Mouse (Mus musculus): ENCODE data around the gene Nav2. TPM values are rescaled to one million over a fixed set of nuclear protein-coding genes. Genes with fewer than 3 reads are reported as not detected.

The Nav2 gene
- polyA plus RNA-seq, 1 experiment from 2014 or later = 34.9 TPM

DNA sequence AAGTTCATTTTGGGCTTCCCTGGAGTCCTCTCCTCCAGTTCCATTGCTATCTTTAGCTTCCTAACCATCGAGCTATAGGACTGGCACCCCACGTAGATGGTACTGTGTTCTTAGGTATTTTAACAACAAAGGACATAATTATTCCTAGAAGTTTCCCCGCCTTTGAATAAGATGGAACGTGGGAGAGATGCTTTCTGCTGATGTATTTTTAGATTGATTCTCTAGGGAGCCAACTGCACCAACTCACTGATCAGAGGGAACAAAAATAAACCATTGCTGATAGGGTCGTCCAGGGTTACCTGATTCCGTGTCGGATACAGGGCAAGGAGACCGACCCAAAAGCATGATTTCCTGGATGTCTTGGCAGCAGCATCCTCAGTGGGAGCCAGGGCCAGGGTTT lies 272.5 kb downstream of the Nav2 start:
- Histone ChIP-seq H3K9ac (ENCODE audit: low read length) (no peak overlapping the region), H3K4me3 (ENCODE audit: control insufficient read depth in 1 of 2, insufficient read depth in 1 of 2, low read depth in 1 of 2, low read length in 2 of 2) (no peak overlapping the region), H3K9me3 (ENCODE audit: control insufficient read depth, low read length) (no peaks in the 10 kb centered on the region), H3K27me3 (ENCODE audit: control insufficient read depth, insufficient read depth, low read length) (no peaks in the 10 kb centered on the region), H3K4me1 (ENCODE audit: control insufficient read depth in 2 of 2, insufficient read depth in 2 of 2, low read length in 2 of 2) (peaks cover 24 to 49% of the 10 kb centered on the region in 2 experiments), H3K36me3 (ENCODE audit: control insufficient read depth, insufficient read depth, low read length) (no peaks in the 10 kb centered on the region), H3K27ac (replicated peaks in 1 of 2; ENCODE audit: control insufficient read depth in 1 of 2, insufficient read depth in 1 of 2, low read depth in 2 of 2, low read length in 2 of 2) (no peak overlapping the region), H3K4me2 (ENCODE audit: low read length) (no peak overlapping the region)
- no peak for ATAC-seq (ENCODE audit: insufficient number of reproducible peaks, insufficient read depth, low FRiP score, low read depth)
- 36% methylated on average over 8 of the region's 8 CpGs for WGBS

DNA sequence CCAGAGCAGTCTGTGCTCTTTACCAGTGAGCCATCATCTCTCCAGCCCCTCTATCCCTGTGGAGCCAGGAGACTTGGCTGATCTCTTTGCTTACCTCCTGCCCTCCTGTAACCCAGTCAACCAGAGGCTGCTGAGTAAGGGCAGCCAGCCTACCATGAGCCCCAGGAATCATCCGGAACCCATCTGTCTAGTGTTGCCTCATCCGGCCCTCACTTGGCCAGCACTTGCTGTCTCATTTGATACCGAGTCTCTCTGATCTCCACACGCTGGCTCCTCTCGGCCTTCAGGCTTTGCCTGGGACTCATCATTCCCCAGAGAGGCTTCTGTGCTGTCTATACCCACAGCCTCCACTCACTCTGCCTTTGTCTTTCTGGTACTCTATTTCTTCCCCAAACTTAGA lies 273.9 kb downstream of the Nav2 start:
- Histone ChIP-seq H3K4me2 (ENCODE audit: low read length) (no peak overlapping the region), H3K27me3 (ENCODE audit: control insufficient read depth, insufficient read depth, low read length) (no peaks in the 10 kb centered on the region), H3K4me3 (ENCODE audit: control insufficient read depth in 1 of 2, insufficient read depth in 1 of 2, low read depth in 1 of 2, low read length in 2 of 2) (no peak overlapping the region), H3K4me1 (ENCODE audit: control insufficient read depth in 2 of 2, insufficient read depth in 2 of 2, low read length in 2 of 2) (peaks cover 20 to 40% of the 10 kb centered on the region in 2 experiments), H3K36me3 (ENCODE audit: control insufficient read depth, insufficient read depth, low read length) (no peaks in the 10 kb centered on the region), H3K9me3 (ENCODE audit: control insufficient read depth, low read length) (no peaks in the 10 kb centered on the region), H3K27ac (replicated peaks in 1 of 2; ENCODE audit: control insufficient read depth in 1 of 2, insufficient read depth in 1 of 2, low read depth in 2 of 2, low read length in 2 of 2) (no peak overlapping the region), H3K9ac (ENCODE audit: low read length) (no peak overlapping the region)
- ATAC-seq (ENCODE audit: insufficient number of reproducible peaks, insufficient read depth, low FRiP score, low read depth) = no peak
- 83% methylated on average over 5 of the region's 5 CpGs for WGBS

DNA sequence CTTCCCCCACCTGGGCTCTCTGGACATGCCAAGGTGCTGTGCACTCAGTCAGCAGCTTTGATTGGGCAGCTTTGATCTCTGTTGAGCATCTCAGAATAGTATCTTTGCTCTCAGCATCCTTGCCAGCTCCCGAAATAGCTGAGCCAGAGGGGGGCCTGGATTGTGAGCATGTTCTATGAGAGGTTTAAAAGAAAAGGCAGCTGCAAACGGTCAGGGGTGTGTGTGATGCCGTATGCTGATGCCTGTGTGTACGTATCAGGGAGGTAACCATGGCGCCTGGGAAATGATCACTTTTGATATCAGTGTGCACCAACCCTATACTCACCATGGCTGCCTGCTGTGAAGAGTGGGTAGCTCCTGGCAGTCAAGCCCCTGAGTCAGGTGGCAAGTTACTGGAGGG lies 275.2 kb downstream of the Nav2 start:
- peaks cover 17 to 32% of the 10 kb centered on the region in 2 experiments for H3K4me1 ChIP-seq (ENCODE audit: control insufficient read depth in 2 of 2, insufficient read depth in 2 of 2, low read length in 2 of 2)
- no peaks in the 10 kb centered on the region for H3K27me3 ChIP-seq (ENCODE audit: control insufficient read depth, insufficient read depth, low read length)
- no peak for ATAC-seq (ENCODE audit: insufficient number of reproducible peaks, insufficient read depth, low FRiP score, low read depth)
- H3K4me2 ChIP-seq (ENCODE audit: low read length) = no peak overlapping the region
- H3K9me3 ChIP-seq (ENCODE audit: control insufficient read depth, low read length) = no peaks in the 10 kb centered on the region
- H3K36me3 ChIP-seq (ENCODE audit: control insufficient read depth, insufficient read depth, low read length) = no peaks in the 10 kb centered on the region
- H3K27ac ChIP-seq (replicated peaks in 1 of 2; ENCODE audit: control insufficient read depth in 1 of 2, insufficient read depth in 1 of 2, low read depth in 2 of 2, low read length in 2 of 2) = 0 out of 4 replicates have a peak overlapping the region, but pooled peaks of 1 of the 2 experiments have one; percentile 40
- 48% methylated on average over 5 of the region's 5 CpGs for WGBS
- H3K4me3 ChIP-seq (ENCODE audit: control insufficient read depth in 1 of 2, insufficient read depth in 1 of 2, low read depth in 1 of 2, low read length in 2 of 2) = no peak overlapping the region
- H3K9ac ChIP-seq (ENCODE audit: low read length) = no peak overlapping the region

DNA sequence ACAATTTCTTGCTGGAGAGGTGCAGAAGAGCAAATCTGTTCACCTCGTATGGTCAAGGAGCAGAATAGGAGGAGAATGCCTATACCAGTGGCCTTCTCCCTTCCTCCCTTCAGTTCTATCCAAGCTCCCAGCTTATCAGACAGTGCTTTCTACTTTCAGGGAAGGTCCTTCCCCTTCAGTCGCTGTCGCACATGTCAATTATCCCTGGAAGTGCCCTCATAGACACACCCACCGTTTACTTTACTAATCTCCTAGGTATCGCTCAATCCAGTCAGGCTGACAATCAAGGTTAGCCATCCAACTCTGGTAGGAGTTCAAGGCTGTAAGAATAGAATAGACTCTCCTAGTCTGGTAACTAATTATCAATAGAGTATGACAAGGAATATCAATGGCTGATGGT lies 277.5 kb downstream of the Nav2 start:
- H3K27me3 ChIP-seq (ENCODE audit: control insufficient read depth, insufficient read depth, low read length) = no peaks in the 10 kb centered on the region
- no peak overlapping the region for H3K4me2 ChIP-seq (ENCODE audit: low read length)
- H3K27ac ChIP-seq (replicated peaks in 1 of 2; ENCODE audit: control insufficient read depth in 1 of 2, insufficient read depth in 1 of 2, low read depth in 2 of 2, low read length in 2 of 2) = no peak overlapping the region
- no peaks in the 10 kb centered on the region for H3K36me3 ChIP-seq (ENCODE audit: control insufficient read depth, insufficient read depth, low read length)
- peaks cover 19 to 30% of the 10 kb centered on the region in 2 experiments for H3K4me1 ChIP-seq (ENCODE audit: control insufficient read depth in 2 of 2, insufficient read depth in 2 of 2, low read length in 2 of 2)
- 67% methylated on average over 5 of the region's 5 CpGs for WGBS
- no peak overlapping the region for H3K9ac ChIP-seq (ENCODE audit: low read length)
- no peak overlapping the region for H3K4me3 ChIP-seq (ENCODE audit: control insufficient read depth in 1 of 2, insufficient read depth in 1 of 2, low read depth in 1 of 2, low read length in 2 of 2)
- no peaks in the 10 kb centered on the region for H3K9me3 ChIP-seq (ENCODE audit: control insufficient read depth, low read length)
- no peak for ATAC-seq (ENCODE audit: insufficient number of reproducible peaks, insufficient read depth, low FRiP score, low read depth)

DNA sequence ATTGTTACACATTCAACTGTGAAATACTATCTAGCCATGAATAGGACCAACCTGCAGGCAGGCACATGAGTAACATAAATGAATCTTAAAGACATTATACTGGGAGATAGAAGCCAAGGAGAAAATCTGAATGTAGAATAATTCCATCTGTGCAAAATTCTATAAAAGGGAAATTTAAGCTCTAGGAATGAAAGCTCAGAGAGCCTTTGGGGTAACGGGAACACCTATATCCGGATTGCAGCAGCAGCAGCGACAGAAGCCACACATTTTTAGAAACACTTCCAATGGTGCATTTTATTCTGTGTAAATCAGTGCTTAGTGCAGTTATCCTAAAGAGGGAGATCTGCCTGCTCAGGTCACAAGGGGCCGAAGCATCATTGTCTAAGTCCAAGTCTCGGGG lies 280.8 kb downstream of the Nav2 start:
- ATAC-seq (ENCODE audit: insufficient number of reproducible peaks, insufficient read depth, low FRiP score, low read depth) = no peak
- H3K4me2 ChIP-seq (ENCODE audit: low read length) = no peak overlapping the region
- peaks cover 8 to 21% of the 10 kb centered on the region in 2 experiments for H3K4me1 ChIP-seq (ENCODE audit: control insufficient read depth in 2 of 2, insufficient read depth in 2 of 2, low read length in 2 of 2)
- 93% methylated on average over 5 of the region's 5 CpGs for WGBS
- H3K27ac ChIP-seq (replicated peaks in 1 of 2; ENCODE audit: control insufficient read depth in 1 of 2, insufficient read depth in 1 of 2, low read depth in 2 of 2, low read length in 2 of 2) = no peak overlapping the region
- H3K27me3 ChIP-seq (ENCODE audit: control insufficient read depth, insufficient read depth, low read length) = no peaks in the 10 kb centered on the region
- H3K36me3 ChIP-seq (ENCODE audit: control insufficient read depth, insufficient read depth, low read length) = no peaks in the 10 kb centered on the region
- no peak overlapping the region for H3K4me3 ChIP-seq (ENCODE audit: control insufficient read depth in 1 of 2, insufficient read depth in 1 of 2, low read depth in 1 of 2, low read length in 2 of 2)
- no peak overlapping the region for H3K9ac ChIP-seq (ENCODE audit: low read length)
- H3K9me3 ChIP-seq (ENCODE audit: control insufficient read depth, low read length) = no peaks in the 10 kb centered on the region

DNA sequence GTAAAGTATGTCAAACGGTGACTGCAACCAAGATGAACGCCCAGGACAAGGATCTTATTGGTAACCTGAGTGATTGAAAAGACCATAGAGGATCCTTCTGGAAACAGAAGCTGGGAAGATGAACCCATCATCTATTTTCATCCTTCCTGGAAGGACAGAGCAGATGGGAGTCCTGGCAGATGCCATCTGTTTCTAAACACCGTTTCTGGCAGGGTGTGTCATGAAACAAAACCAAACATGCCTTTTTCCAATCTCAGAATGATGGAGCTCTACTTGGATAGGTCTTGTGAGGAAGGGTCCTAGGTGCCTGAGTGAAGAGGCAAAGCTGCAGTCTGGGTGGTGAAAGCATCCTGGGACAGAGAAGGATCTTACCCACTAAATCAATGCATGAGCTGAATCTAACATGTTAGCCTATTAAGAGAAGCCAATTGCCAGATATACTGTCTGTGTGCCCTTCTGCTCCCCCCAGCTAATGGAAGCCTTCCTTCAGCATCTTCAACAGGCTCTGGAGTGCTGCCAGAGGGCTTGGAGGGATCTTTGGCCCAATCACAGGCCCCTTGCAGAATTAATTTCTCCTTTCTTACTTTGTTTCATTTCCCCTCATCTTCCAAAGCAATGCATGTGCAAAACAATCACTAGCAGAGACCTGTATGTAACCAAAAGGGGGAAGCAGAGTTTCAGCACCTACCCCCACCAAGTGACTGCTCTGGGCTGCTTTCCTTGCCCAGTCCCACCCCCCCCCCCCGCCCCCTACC lies 281.9 kb downstream of the Nav2 start:
- ATAC-seq (ENCODE audit: insufficient number of reproducible peaks, insufficient read depth, low FRiP score, low read depth) = no peak
- Histone ChIP-seq H3K4me2 (ENCODE audit: low read length) (no peak overlapping the region), H3K27me3 (ENCODE audit: control insufficient read depth, insufficient read depth, low read length) (no peaks in the 10 kb centered on the region), H3K27ac (replicated peaks in 1 of 2; ENCODE audit: control insufficient read depth in 1 of 2, insufficient read depth in 1 of 2, low read depth in 2 of 2, low read length in 2 of 2) (no peak overlapping the region), H3K36me3 (ENCODE audit: control insufficient read depth, insufficient read depth, low read length) (no peaks in the 10 kb centered on the region), H3K4me1 (ENCODE audit: control insufficient read depth in 2 of 2, insufficient read depth in 2 of 2, low read length in 2 of 2) (peaks cover 8 to 18% of the 10 kb centered on the region in 2 experiments), H3K4me3 (ENCODE audit: control insufficient read depth in 1 of 2, insufficient read depth in 1 of 2, low read depth in 1 of 2, low read length in 2 of 2) (no peak overlapping the region), H3K9me3 (ENCODE audit: control insufficient read depth, low read length) (no peaks in the 10 kb centered on the region), H3K9ac (ENCODE audit: low read length) (no peak overlapping the region)
- 84% methylated on average over 3 of the region's 4 CpGs for WGBS

DNA sequence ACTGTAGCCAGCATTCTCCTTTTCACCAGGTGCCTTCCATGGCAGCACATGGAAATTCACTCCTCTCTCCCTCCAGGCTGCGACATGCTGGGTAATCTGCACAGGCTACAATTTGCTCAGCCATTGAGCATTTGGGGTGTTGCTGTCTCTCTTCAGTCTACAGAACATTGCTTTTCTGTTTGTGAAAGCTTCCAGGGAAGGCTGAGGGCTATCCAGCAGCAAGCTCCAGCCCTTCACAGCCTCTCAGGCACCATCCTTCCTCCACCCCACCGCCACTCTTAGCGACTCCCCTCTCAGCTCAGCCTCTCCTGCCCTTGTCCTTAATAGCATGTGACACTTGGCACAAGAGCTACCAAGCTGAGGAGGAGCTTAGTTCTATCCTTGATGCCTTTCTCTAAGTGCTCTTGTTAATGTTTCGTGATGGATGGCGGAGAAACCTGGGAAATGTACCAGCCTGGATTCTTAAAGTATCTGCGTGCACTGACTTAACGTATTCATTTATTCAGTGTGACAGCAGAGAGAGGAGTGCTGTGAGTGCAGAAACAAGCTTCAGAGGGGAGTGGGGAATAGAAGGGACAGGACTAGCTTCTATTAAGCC lies 282.7 kb downstream of the Nav2 start:
- Histone ChIP-seq H3K27ac (replicated peaks in 1 of 2; ENCODE audit: control insufficient read depth in 1 of 2, insufficient read depth in 1 of 2, low read depth in 2 of 2, low read length in 2 of 2) (no peak overlapping the region), H3K4me1 (ENCODE audit: control insufficient read depth in 2 of 2, insufficient read depth in 2 of 2, low read length in 2 of 2) (peaks cover 8 to 18% of the 10 kb centered on the region in 2 experiments), H3K9me3 (ENCODE audit: control insufficient read depth, low read length) (no peaks in the 10 kb centered on the region), H3K27me3 (ENCODE audit: control insufficient read depth, insufficient read depth, low read length) (no peaks in the 10 kb centered on the region), H3K9ac (ENCODE audit: low read length) (no peak overlapping the region), H3K4me3 (ENCODE audit: control insufficient read depth in 1 of 2, insufficient read depth in 1 of 2, low read depth in 1 of 2, low read length in 2 of 2) (no peak overlapping the region), H3K4me2 (ENCODE audit: low read length) (no peak overlapping the region), H3K36me3 (ENCODE audit: control insufficient read depth, insufficient read depth, low read length) (no peaks in the 10 kb centered on the region)
- WGBS = 47% methylated on average over 7 of the region's 7 CpGs
- ATAC-seq (ENCODE audit: insufficient number of reproducible peaks, insufficient read depth, low FRiP score, low read depth) = no peak
